Mouse (Mus musculus): Measurements from ENCODE around the gene Myadml2. TPM values are rescaled to one million over a fixed set of nuclear protein-coding genes. Genes with fewer than 3 reads are reported as not detected.
"Not testable (repeated sequence)": the region's sequence is repeated elsewhere in the genome, so short reads cannot be mapped to it uniquely, and the experiment has no call there.

Myadml2 gene
- 1 to 10 TPM; 1.4 to 3.8 TPM for total RNA-seq (2021)
- long read RNA-seq, experiment 1, partial matches to known transcripts: 0 of 2 reads
- long read RNA-seq, experiment 1, other reads (novel, unspliced or antisense): 2 of 2 reads
- long read RNA-seq, experiment 2, partial matches to known transcripts: 0 of 2 reads
- long read RNA-seq, experiment 2, other reads (novel, unspliced or antisense): 2 of 2 reads

DNA sequence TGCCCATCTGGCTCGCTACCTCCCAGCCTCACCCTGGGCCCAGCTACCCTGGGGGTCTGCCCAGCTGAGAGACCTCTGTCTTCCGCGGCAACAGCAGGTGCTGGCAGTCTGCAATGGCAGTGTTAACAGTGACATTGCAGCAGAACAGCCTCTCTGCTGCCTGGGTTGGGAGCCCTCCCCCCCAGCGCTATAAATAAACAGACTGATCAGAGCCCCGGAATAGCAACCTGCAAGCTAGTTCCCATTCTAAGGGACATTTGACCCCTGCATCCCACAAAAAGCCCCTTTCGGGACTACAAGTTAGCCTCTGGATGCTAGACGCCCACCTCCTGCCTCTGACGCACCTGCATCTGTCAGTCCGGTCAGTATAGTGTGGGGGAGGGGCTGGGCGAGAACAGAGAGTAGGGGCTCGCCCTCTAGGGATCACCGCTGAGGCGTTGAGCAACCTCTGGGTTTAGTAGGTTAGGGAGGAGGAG, at the start of gene Myadml2:
Gene Myadml2 (minus strand): TSS at position 158 of the 476 bp plus-strand sequence.
- no peak for DNase-seq (ENCODE audit: low spot score in 2 of 2)

DNA sequence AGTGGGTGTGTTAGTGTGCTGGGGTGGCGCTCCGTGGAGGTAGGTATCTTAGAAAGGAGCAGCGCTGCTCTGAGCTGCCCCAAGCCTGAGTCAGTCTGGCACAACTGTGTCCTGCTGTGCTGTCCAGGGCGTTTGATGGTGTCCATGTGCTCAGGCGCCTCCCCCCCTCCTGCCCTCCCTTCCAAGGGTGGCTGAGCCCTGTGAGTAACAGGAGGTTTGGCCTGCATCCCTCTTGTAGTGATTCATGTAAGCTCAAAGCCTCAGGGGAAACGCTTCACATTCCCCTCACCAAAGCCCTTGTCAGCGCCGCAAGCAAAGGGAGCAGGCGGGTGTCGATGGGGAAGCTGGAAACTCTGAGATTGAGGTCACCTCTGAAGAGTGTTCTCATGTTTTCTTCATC, 49.8 kb upstream of the Myadml2 start:
- no peak for DNase-seq (ENCODE audit: low spot score in 2 of 2)

DNA sequence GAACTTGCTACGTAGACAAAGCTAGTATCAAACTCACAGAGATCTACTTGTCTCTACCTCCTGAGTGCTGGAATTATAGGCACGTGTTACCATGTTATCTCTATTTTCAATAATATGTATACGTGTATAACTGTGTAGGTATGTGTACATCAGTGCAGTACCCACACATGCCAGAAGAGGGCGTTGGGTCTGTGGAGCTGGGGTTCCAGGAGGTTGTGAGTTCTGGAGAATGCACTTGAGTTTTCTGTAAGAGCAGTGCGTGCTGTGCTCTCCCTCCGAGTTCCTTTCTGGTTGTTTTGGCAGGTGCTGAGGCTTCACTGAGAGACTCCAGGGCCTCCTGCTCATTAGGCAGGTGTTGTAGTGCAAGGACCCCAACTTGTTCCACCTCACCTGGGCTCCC, 48.6 kb upstream of the Myadml2 start:
- DNase-seq (ENCODE audit: low spot score in 2 of 2): no peak

DNA sequence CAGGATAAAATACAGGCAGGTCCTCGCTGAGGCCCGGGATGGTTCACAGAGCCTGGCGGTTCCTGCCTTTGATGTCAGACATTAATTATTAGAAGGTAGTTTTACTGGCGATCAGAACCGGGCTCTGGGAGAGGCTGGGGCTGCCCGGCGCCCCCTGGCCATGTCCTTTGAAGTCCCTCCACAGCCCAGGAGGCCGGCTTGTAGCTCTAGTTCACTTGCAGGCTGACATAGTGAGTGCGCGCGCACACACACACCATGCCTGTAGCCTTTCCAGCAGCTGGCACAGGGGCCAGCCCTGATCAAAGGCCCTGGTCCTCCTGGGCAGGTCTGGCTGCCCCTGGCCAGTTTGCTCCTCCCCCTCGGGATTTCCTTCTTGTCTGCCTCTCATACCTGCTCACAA, 47.7 kb upstream of the Myadml2 start:
- no peak for DNase-seq (ENCODE audit: low spot score in 2 of 2)

DNA sequence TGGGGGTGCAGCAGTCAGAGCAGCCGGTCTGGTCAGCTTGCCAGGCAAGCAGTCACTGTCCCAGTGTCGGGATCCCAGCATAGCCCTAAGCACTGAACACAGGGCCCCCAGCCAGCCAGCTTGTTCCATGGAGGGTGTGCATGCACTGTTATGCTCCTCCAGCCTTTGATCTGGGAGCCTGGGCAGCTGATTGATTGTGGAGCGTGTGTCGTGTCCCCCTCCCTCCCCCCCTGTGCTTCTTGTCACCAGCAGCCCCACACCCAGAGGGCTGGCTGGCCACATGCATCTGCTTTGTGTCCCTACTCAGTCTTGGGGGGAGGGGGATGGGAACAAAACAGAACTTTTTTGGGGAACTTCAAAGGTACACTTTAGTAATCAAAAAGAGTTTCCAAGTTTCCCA, 47.2 kb upstream of the Myadml2 start:
- DNase-seq (ENCODE audit: low spot score in 2 of 2): no peak

DNA sequence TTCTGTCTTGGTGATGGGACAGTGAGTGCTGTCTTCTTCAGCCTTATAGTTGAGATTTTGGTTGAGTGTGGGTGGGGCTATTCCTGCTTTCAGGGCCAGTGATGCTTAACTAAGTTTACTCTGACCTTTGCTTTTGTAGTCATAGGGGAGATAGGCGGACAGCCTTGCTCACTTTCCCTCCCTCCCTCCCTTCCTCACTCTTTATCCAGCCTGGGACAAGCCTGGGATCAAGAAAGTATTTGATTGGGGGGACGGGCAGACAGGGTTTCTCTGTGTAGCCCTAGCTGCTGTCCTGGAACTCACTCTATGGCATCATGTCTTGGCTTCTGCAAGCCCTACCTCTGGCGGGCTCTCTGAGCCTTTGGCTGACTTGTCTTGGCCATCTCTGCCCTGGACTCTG, 45.5 kb upstream of the Myadml2 start:
- DNase-seq (ENCODE audit: low spot score in 2 of 2): no peak

DNA sequence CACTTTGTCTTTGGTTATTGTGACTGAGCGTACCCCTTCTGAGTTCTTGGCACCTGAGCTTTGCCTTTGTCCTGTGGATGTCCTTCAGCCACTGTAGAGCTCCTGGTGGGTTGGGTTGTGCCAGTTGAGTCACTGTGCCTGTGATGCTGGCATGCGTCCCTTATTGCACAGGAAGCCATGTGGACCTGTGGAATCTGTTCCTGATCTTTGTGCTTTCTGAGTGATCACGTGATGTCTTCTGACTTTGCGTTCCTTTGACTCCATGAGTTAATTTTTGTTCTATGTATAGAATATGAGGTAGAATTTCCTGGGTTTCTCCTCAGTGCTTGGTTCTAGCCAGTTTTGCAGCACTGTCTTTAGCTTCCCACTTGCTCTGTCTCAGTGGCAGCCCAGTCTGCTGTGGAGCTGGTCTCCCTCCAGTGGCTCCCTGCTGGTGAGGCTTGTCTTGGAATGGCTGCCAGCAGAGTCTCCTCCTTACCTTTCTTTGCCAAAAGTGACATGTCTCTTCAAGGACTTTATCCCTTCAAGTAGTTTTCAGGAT, 44.6 kb upstream of the Myadml2 start:
- DNase-seq (ENCODE audit: low spot score in 2 of 2): no peak

DNA sequence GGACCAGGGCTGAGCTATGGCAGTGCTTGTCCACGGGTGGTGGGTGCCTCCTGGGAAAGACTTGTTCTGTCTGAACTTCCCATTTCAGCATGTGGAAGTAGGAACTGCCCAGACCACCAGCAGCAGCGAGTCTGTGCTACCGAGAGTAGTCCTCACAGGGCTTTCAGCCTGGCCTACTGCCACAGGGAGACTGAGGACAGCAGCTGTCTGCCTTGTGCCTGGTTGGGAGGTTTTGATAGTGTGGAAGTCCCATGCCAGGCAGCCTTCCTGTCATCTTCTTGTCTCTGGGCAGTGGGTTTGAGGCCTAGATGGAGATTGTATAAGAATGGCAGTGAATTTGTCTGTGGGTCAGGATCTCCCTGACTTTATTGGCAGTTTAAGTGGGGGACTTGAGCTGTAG, 41.4 kb upstream of the Myadml2 start:
- DNase-seq (ENCODE audit: low spot score in 2 of 2): no peak

DNA sequence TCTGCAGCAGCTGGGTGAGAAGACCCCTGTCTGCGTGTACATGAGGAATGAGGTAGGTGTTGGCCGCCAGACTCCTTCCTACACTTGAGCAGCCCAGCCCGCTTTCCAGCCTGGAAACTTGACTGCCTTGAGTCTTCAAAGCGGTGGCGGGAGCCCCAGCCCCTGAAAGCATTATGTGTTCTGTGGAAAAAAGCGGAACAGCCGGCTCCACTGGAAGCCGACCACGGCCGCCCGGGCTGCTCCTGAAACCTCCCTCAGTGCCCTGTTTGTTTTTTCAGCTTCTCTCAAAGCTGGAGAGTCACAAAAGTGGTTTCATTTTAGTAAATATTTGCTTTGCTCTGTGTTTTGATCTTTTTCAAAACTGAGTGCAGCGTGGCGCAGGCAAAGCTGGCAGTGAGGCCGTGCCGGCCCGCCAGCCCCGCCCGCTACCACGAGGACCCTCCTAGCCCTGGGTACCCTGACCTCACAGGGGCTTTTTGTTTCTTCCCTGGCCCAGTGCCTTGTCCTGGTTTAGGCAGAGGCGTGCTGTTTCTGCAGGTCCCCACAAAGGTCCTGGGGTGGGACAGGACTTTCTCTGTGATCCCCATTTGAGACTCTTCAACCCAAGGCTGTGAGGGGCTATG, 38.8 kb upstream of the Myadml2 start:
- DNase-seq (ENCODE audit: low spot score in 2 of 2): no peak

DNA sequence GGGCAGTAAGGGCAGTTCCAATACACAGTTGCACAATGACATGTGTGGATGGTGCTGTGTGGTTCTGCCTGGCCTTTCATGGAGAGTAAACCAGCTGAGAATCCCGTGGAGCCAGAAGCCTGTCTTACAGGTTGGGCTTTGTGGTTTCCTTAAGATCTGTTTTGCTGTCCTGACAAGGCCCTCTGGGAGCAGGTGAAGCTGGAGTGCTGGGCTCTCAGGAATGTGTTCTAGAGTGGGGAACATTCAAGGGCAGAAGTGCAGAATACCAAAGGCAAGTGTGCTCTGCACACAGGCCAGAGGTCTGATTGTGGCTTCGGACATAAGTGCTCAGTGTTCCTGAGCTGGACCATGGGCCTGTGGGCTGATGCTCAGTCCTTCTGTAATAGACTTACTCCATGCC, 36.7 kb upstream of the Myadml2 start:
- DNase-seq (ENCODE audit: low spot score in 2 of 2): no peak

DNA sequence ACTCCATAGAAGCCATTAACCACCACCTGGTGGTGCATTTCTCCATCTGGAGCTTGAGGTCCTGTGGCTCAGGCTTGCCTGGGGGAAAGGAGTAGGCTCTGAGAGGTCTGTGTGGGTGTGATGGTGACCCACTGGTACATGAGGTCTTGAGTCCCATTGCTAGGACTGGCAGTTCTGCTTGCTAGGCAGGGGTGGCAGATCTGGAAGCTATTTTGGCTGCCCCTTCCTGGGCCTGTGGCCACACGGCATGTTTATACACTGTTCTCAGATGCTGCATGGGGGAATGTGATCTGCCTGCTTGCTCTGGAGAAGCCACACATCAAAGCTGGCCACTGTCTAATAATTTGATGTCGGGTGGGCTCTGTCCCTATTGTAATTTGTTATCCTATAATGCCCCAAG, 36.1 kb upstream of the Myadml2 start:
- DNase-seq (ENCODE audit: low spot score in 2 of 2): no peak

DNA sequence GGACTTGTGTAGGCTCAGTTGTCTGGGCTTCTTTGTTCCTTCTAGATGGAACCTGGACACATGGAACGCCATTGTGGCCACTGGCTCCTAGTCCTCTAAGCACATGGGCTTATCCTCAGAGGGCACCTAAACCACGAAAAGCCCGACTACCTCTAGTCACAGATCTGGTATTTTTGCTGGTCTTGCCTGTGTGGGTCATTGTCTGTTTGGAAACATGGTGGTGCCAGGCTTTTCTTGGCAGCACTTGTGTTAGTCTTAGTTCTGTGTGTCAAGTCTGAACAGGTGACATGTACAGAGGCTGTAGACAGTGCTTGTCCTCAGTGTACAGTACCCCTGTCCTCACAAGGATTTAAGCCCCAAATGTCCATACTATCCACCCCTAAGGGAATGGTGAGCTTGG, 35.6 kb upstream of the Myadml2 start:
- no peak for DNase-seq (ENCODE audit: low spot score in 2 of 2)

DNA sequence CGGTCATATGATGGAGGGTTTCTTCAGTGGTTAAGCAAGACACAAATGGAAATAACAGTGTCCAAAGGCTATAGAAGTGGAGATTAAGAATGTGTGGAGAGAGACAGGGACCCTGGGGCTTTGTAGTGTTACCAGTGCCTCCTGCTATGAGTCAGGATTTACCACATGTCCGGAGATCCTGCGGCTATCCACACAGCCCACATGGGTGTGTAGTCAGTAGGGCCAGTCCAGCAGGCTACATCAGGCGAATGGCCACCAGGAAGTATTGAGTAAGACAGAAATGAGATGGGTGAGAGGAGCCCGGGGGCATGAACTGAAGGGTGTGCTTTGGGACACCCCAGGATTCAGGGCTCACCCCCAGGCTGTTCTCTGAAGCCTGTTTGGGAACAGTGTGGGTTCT, 34.7 kb upstream of the Myadml2 start:
- DNase-seq (ENCODE audit: low spot score in 2 of 2): no peak

DNA sequence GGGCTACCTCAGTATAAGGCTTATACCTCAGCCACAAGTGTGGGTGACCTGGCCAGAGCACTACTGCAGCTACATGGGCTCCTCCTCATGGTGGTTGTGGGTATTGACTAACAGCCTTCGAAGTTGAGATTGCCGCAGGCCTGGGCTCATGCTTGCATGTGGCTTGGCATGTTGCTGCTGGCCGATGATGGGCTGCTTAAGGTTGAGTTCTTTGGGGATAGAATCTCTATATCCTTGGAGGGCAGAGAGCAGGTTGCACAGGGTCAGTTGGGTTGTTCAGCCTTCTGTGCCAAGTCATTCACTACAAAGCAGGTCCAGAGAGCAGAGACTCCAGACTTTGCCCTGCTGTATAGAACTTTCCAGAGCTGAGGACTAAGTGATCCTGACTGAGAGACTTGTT, 32.0 kb upstream of the Myadml2 start:
- DNase-seq (ENCODE audit: low spot score in 2 of 2): no peak

DNA sequence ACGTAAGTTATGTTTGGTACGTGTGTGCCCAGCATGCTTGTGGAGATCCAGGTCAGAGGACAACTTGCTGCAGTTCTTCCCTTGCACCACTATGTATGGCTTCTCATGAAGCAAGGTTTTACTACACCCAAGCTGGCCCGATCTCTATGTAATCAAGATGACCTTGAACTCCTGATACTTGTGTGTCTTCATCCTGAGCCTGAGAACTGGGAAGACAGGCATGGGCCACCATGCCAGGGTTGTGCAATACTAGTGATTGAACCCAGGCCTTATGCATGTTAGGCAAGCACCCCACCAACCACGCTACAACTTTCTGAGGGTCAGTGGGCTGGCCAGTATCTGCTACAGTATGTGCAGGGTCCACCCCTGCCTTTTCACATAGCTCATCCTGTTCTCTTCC, 29.0 kb upstream of the Myadml2 start:
- no peak for DNase-seq (ENCODE audit: low spot score in 2 of 2)

DNA sequence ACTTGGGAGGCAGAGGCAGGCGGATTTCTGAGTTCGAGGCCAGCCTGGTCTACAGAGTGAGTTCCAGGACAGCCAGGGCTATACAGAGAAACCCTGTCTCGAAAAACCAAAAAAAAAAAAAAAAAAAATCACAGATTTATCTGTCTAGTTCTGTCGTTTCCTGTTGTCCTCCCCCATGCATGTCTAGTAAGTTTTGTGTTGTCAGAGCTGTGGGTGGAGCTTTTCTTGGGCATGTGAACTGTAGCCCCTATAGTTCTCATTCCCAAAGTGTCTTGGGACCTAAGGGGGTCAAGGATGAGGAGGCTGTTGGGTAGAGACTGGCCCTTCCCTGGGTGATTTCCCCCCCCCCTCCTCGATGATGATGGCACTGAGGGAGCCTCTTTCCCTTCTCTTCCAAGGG, 27.9 kb upstream of the Myadml2 start:
- not testable (repeated sequence) for DNase-seq (ENCODE audit: low spot score in 2 of 2)

DNA sequence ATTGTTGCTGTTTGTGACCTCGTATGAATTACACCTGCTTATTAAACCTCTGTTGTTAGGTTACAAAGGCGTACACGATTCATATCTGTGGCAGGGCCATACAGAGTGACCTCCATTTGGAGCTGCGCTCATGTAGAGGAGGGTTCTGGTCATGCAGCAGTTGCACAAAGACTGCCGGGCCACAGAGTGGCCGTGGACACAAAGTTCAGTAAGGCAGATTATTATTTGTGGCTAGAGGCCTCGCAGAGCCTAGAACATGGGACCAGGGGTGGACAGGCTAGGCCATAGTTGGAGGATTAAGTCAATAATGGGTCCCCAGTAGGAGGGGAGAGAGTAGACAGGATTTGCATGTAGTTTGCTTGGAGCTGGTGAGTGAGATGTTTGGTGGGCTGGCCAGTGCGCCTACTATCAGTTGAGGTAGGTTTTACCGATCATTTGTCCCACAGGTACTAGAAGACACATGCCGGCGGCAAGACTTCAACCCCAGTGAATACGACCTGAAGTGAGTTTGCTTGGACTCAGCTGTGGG, 25.7 kb upstream of the Myadml2 start:
- DNase-seq (ENCODE audit: low spot score in 2 of 2): no peak

DNA sequence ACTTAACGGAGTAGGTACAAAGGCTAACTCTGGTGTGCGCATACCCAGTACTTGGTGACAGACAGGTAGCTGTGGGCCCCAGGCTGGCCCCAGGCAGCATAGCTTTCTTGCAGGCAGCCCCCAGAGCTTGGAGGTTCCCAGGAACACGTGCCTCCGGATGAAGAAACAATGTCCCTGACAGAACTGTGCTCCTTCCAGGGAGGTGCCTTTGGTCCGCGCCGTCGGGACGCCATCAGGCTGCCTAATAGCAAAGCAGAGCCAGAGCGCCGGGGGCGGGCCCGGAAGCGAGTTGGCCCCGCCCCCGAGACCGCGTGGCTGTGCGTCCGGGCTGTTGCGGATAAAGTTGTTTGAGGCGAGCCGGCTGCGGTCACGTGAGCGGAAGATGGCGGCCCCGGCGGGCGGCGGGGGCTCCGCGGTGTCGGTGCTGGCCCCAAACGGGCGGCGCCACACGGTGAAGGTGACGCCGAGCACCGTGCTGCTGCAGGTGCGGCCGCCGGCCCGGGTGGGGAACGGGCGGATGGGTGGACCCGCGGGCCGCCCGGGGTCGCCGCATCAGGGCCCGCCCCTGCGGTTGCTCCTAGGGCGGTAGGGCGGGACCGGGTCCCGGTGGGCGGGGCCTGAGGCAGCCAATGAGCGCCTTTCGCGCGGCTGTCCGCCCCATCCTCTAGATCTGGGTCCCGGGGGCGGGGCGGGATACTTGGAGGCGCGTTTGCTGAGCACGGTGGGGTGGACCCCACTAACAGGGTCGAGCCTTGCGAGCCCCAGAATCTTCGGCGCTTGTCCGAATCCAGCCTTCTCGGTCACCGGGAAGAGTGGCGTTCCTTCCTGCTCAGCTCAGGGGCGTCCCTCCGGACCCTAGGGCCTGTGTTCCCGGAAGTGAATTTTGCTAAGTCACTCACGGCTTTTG, 25.0 kb upstream of the Myadml2 start, which contains the start of gene Aspscr1:
Gene Aspscr1 (plus strand): TSS at position 287 of the 907 bp plus-strand sequence.
- DNase-seq (ENCODE audit: low spot score in 2 of 2): peak; percentile 92 to 94

DNA sequence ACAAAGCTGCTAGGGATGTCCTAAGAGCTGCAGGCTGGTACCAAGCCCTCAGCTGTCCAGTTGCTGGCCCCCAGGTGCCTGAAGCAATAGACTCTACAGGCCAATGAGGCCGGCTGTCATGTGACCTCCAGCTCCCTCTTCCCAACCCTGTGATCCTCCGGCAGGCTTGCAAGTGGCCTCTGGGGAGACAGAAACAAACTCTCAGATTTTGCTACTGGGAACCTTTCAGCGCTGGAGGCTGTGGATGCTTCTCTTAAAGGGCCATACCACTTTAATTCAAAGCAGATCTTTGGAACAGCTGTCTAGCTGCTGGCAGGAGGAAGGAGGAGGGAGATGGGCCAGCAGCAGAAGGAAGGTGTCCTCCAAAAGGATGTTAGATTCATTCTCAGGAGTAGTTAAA, 18.7 kb upstream of the Myadml2 start:
- no peak for DNase-seq (ENCODE audit: low spot score in 2 of 2)

DNA sequence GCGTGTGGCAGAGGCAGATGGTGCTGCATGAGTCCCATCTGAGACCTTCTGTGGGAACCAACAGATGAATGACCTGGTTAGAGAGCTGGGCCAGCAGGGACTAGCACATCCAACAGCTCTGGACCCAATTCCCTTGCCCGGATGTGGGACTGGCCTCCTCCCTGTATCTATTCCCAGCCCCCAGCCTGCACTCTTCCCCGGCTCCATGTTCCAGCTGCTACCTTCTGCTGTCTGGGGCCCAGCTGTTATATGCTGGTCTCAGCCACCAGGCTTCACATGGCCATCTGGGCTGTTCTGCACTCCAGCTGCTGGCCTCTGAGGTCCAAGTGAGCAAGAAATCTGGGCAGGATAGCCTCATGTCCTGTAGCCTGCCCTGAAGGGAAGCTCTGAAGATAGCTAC, 17.4 kb upstream of the Myadml2 start:
- DNase-seq (ENCODE audit: low spot score in 2 of 2): no peak

DNA sequence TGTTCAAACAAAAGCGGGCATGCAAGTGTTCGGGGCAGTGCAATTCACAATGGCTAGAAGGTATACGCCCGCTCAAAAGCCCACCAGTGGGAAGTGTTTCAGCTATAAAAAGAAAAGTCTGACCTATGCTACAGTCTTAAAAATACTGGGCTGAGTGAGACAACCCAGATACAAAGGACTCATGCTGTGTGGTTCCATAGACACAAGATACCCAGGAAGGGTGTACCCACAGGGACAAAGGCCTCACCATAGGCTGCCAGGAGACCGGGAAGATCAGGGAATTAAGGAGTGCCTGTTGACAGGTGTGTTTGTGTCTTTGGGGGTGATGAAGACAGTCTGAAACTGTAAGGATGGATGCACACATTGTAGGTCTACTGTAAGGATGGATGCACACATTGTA, 15.8 kb upstream of the Myadml2 start:
- no peak for DNase-seq (ENCODE audit: low spot score in 2 of 2)

DNA sequence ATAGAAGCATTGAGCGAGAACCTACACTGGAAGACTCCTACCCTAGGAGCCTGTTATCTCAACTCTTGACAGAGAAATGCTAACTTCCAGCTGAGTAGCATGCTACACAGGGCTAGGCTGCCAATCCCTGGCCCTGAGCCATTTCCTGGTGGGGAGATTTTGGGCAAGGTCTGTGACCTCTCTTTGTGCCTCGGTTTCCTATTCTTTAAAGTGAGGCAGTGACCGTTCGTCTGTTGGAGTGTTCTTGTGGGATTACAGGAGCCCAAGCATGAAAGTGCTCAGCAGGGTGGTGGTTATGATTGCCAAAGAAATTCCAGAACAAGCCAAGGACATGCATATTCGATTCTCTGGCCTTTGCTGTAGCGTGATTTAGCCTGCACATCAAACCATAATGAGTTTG, 14.8 kb upstream of the Myadml2 start:
- no peak for DNase-seq (ENCODE audit: low spot score in 2 of 2)
